Mouse (Mus musculus) adrenal gland, postnatal 36 days (tissue): ENCODE data around the gene Gm43552. TPM values are rescaled to one million over a fixed set of nuclear protein-coding genes. Genes with fewer than 3 reads are reported as not detected.

Experiments used
- total RNA-seq, 2 experiments: library from RNA; stranded (reverse); gene quantifications; 2 replicates each; pipeline ENCODE4 v1.2.3; 2021

Gm43552 gene
- total RNA-seq, 2 experiments from 2014 or later: 6.0 TPM; not detected in 1

Other genes with a start within 250 kb of the Gm43552 start
- 10 to 100 TPM; 42.2 to 51.1 TPM for gene Rfc1, start 157.2 kb downstream of the Gm43552 start, total RNA-seq
- 1 to 10 TPM; 8.4 to 9.6 TPM for gene Klb, start 144.5 kb downstream of the Gm43552 start, total RNA-seq
- 1,000 to 10,000 TPM; 1,087 to 1,104 TPM for gene Rpl9, start 101.4 kb downstream of the Gm43552 start, total RNA-seq
- gene Lias, start 101.3 kb downstream of the Gm43552 start, total RNA-seq: 10 to 100 TPM; 57.5 to 57.9 TPM
- 10 to 100 TPM; 84.3 to 86.2 TPM for gene Ugdh, start 56.9 kb downstream of the Gm43552 start, total RNA-seq
- 100 to 1,000 TPM; 155 to 187 TPM for gene Smim14, start 44.4 kb upstream of the Gm43552 start, total RNA-seq
- 10 to 100 TPM; 87.3 to 96.5 TPM for gene Ube2k, start 44.4 kb upstream of the Gm43552 start, total RNA-seq
- 10 to 100 TPM; 91.0 to 91.5 TPM for gene Pds5a, start 205.4 kb upstream of the Gm43552 start, total RNA-seq